Mouse (Mus musculus): ENCODE results near the gene Lbh.

Gene Lbh

GRCm38 (mm10) chr17:72911751-72912150, 6.4 kb upstream of the Lbh start:
- DNase-seq: no peak

- no peak for DNase-seq
These were observed 4.0 kb upstream of the Lbh start for GRCm38 (mm10) chr17:72914082-72914481.

- peak; percentile 69 for DNase-seq
These were observed 669 bp upstream of the Lbh start for GRCm38 (mm10) chr17:72917241-72918030.

- peak; percentile 52 for DNase-seq
These were observed 751 bp downstream of the Lbh start for GRCm38 (mm10) chr17:72918571-72919541.

GRCm38 (mm10) chr17:72919641-72920040, 1.5 kb downstream of the Lbh start:
- no peak for DNase-seq

GRCm38 (mm10) chr17:72920430-72920829, 2.3 kb downstream of the Lbh start:
- DNase-seq: no peak

- DNase-seq: no peak
These were observed 2.9 kb downstream of the Lbh start for GRCm38 (mm10) chr17:72920971-72921370.

- DNase-seq: no peak
These were observed 4.1 kb downstream of the Lbh start for GRCm38 (mm10) chr17:72922206-72922605.

GRCm38 (mm10) chr17:72923283-72923682, 5.2 kb downstream of the Lbh start:
- DNase-seq: no peak

GRCm38 (mm10) chr17:72924295-72924694, 6.2 kb downstream of the Lbh start:
- DNase-seq: no peak

GRCm38 (mm10) chr17:72925111-72925510, 7.0 kb downstream of the Lbh start:
- DNase-seq: no peak

- no peak for DNase-seq
These were observed 7.9 kb downstream of the Lbh start for GRCm38 (mm10) chr17:72925804-72926617.

- DNase-seq: no peak
These were observed 8.9 kb downstream of the Lbh start for GRCm38 (mm10) chr17:72926994-72927393.

- no peak for DNase-seq
These were observed 15.0 kb downstream of the Lbh start for GRCm38 (mm10) chr17:72933116-72933515.

GRCm38 (mm10) chr17:72934146-72934545, 16.0 kb downstream of the Lbh start:
- no peak for DNase-seq

- DNase-seq: no peak
These were observed 16.5 kb downstream of the Lbh start for GRCm38 (mm10) chr17:72934653-72935052.

- no peak for DNase-seq
These were observed 17.8 kb downstream of the Lbh start for GRCm38 (mm10) chr17:72935921-72936320.

GRCm38 (mm10) chr17:72936336-72936735, 18.2 kb downstream of the Lbh start:
- DNase-seq: no peak

GRCm38 (mm10) chr17:72937204-72937603, 19.1 kb downstream of the Lbh start:
- no peak for DNase-seq

- DNase-seq: no peak
These were observed 20.1 kb downstream of the Lbh start for GRCm38 (mm10) chr17:72938026-72938795.

- DNase-seq: no peak
These were observed 20.9 kb downstream of the Lbh start for GRCm38 (mm10) chr17:72938871-72939568.

- no peak for DNase-seq
These were observed 21.4 kb downstream of the Lbh start for GRCm38 (mm10) chr17:72939569-72939899.
